Mouse (Mus musculus): ENCODE data around the gene Gm10722. TPM values are rescaled to one million over a fixed set of nuclear protein-coding genes. Genes with fewer than 3 reads are reported as not detected.

Gene Gm10722
- not detected in 2 replicates for polyA plus RNA-seq (2012; rRNA removed)

GRCm38 (mm10) chr9:3000445-3000972 is at the start of gene Gm10722:
Gene Gm10722, plus strand, starts transcription at chr9:3000922.

GRCm38 (mm10) chr9:3002794-3003396 is 2.2 kb downstream of the Gm10722 start, which contains the start of gene Gm11168:
Gene Gm11168, plus strand, starts transcription at chr9:3003346.

GRCm38 (mm10) chr9:3012733-3013279 is 12.1 kb downstream of the Gm10722 start, which contains the start of gene Gm10721:
Gene Gm10721, plus strand, starts transcription at chr9:3013140.

GRCm38 (mm10) chr9:3015354-3015753 is 14.6 kb downstream of the Gm10722 start, which contains the start of gene Gm10720:
Gene Gm10720, plus strand, starts transcription at chr9:3015654.

GRCm38 (mm10) chr9:3017108-3017507 is 16.4 kb downstream of the Gm10722 start, which contains the start of gene Gm10719:
Gene Gm10719, plus strand, starts transcription at chr9:3017408.

GRCm38 (mm10) chr9:3023312-3023984 is 22.7 kb downstream of the Gm10722 start, which contains the start of gene Gm10718:
Gene Gm10718, plus strand, starts transcription at chr9:3023547.

DNA sequence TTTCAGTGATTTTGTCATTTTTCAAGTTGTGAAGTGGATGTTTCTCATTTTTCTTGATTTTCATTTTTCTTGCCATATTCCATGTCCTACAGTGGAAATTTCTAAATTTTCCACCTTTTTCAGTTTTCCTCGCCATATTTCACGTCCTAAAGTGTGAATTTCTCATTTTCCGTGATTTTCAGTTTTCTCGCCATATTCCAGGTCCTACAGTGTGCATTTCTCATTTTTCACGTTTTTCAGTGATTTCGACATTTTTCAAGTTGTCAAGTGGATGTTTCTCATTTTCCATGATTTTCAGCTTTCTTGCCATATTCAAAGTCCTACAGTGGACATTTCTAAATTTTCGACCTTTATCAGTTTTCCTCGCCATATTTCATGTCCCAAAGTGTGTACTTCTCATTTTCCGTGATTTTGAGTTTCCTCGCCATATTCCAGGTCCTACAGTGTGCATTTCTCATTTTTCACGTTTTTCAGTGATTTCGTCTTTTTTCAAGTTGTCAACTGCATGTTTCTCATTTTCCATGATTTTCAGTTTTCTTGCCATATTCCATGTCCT is 24.3 kb downstream of the Gm10722 start, which contains the start of gene Gm10717:
Gene Gm10717 (plus strand): TSS at position 506 of the 556 bp plus-strand sequence.

DNA sequence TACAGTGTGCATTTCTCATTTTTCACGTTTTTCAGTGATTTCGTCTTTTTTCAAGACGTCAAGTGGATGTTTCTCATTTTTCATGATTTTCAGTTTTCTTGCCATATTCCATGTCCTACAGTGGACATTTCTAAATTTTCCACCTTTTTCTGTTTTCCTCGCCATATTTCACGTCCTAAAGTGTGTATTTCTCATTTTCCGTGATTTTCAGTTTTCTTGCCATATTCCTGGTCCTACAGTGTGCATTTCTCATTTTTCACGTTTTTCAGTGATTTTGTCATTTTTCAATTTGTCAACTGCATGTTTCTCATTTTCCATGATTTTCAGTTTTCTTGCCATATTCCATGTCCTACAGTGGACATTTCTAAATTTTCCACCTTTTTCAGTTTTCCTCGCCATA is 33.6 kb downstream of the Gm10722 start, which contains the start of gene Gm17535:
Gene Gm17535 (plus strand): TSS at position 301 of the 400 bp plus-strand sequence.

GRCm38 (mm10) chr9:3036577-3036976 is 35.9 kb downstream of the Gm10722 start, which contains the start of gene Gm10715:
Gene Gm10715, plus strand, starts transcription at chr9:3036877.

Other genes with a start within 250 kb of the Gm10722 start
- gene Gm11168, start 2.4 kb downstream of the Gm10722 start, polyA plus RNA-seq (2012; rRNA removed) = not detected in 2 replicates
- gene Gm10721, start 12.2 kb downstream of the Gm10722 start, polyA plus RNA-seq (2012; rRNA removed) = not detected in 2 replicates
- not detected in 2 replicates for gene Gm10720, start 14.7 kb downstream of the Gm10722 start, polyA plus RNA-seq (2012; rRNA removed)
- gene Gm10719, start 16.5 kb downstream of the Gm10722 start, polyA plus RNA-seq (2012; rRNA removed) = 0.12 TPM in 1 of 2 replicates, not detected in the other
- gene Gm10718, start 22.6 kb downstream of the Gm10722 start, polyA plus RNA-seq (2012; rRNA removed) = 0.26 TPM in 1 of 2 replicates, not detected in the other
- gene Gm10717, start 24.5 kb downstream of the Gm10722 start, polyA plus RNA-seq (2012; rRNA removed) = not detected in 2 replicates
- not detected in 2 replicates for gene Gm17535, start 33.7 kb downstream of the Gm10722 start, polyA plus RNA-seq (2012; rRNA removed)
- gene Gm10715, start 36.0 kb downstream of the Gm10722 start, polyA plus RNA-seq (2012; rRNA removed) = not detected in 2 replicates